Mouse (Mus musculus) midbrain, embryonic 16.5 days (tissue): ENCODE results near the gene Plrg1. TPM values are rescaled to one million over a fixed set of nuclear protein-coding genes. Genes with fewer than 3 reads are reported as not detected.
A peak's percentile ranks its signal among the peaks of the same experiment; 100 is the strongest.

Experiments used
- ATAC-seq: fragments of 200-750 bp; cut with Nextera tagmentation; 2 replicates; pipeline ENCODE4 v1.8.0; 2017; ENCODE audit warnings: moderate TSS enrichment
- H3K27ac ChIP-seq: fragments of 300-500 bp; sonication (generic); 2 replicates; pipeline ENCODE4 v1.5.1; 2014; ENCODE audit warnings: mild to moderate bottlenecking, low read length, mixed read lengths
- H3K27me3 ChIP-seq: fragments of 300-500 bp; sonication (generic); 2 replicates; pipeline ENCODE4 v1.6.1; 2014; ENCODE audit warnings: low read depth, low read length, mixed read lengths; ENCODE audit not compliant: control insufficient read depth, insufficient read depth
- H3K36me3 ChIP-seq: fragments of 300-500 bp; sonication (generic); 2 replicates; pipeline ENCODE4 v1.6.1; 2014; ENCODE audit warnings: mild to moderate bottlenecking, low read length, moderate library complexity, mixed read lengths; ENCODE audit not compliant: control insufficient read depth, insufficient read depth
- H3K4me1 ChIP-seq: fragments of 300-500 bp; sonication (generic); 2 replicates; pipeline ENCODE4 v1.6.1; 2014; ENCODE audit warnings: mild to moderate bottlenecking, low read length, mixed read lengths; ENCODE audit not compliant: control insufficient read depth, insufficient read depth
- H3K4me2 ChIP-seq: fragments of 300-500 bp; sonication (generic); 2 replicates; pipeline ENCODE4 v1.6.1; 2014; ENCODE audit warnings: mild to moderate bottlenecking, low read length, mixed read lengths
- H3K4me3 ChIP-seq: fragments of 300-500 bp; sonication (generic); 2 replicates; pipeline ENCODE4 v1.5.1; 2014; ENCODE audit warnings: low read depth, mild to moderate bottlenecking, low read length, moderate library complexity, mixed read lengths
- H3K9ac ChIP-seq: fragments of 300-500 bp; sonication (generic); 2 replicates; pipeline ENCODE4 v1.6.1; 2014; ENCODE audit warnings: low read depth, low read length, mixed read lengths
- H3K9me3 ChIP-seq: fragments of 300-500 bp; sonication (generic); replicated peaks from 2 replicates; pipeline ENCODE4 v1.6.1; 2014; ENCODE audit warnings: mild to moderate bottlenecking, low read length, mixed read lengths; ENCODE audit not compliant: control insufficient read depth, poor library complexity, severe bottlenecking
- WGBS: fragments of 180-500 bp; shearing (Covaris S2); extraction: QIAGEN DNeasy Blood & Tissue Kit; methylation state at CpG from one replicate; pipeline ENCODE4 v1.1.7; 2014; 5-methylcytosine and 5-hydroxymethylcytosine counted together
- polyA plus RNA-seq: library from polyadenylated mRNA; unstranded; fragments of >200 nt; fragmentation: Nextera tagmentation; extraction: Ambion mirVana; gene quantifications from 2 replicates; pipeline ENCODE4 v1.2.1, GENCODE M21; 2015

The Plrg1 gene
- polyA plus RNA-seq, 1 experiment from 2014 or later = 100 TPM

DNA sequence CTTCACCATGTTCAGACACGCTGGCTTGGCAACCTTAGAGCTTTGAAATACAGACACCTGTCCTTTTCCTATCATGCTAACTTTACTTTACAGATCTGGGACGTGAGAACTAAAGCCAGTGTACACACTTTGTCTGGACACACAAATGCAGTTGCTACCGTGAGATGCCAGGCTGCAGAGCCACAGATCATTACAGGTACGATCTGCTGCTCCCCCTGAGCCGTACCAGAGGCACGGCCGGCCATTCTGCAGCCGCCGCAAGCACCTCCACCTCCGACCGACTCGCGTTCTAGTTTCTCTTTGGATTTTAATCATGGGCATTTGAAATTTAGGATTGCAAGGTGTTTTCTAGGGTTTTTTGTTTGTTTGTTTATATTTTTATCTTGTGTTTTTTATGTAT is 13.5 kb downstream of the Plrg1 start:
- no peak overlapping the region for H3K9ac ChIP-seq
- no peak overlapping the region for H3K27ac ChIP-seq
- H3K27me3 ChIP-seq = no peaks in the 10 kb centered on the region
- H3K9me3 ChIP-seq = no peaks in the 10 kb centered on the region
- H3K4me3 ChIP-seq = no peak overlapping the region
- H3K36me3 ChIP-seq = peaks cover 39% of the 10 kb centered on the region
- no peak overlapping the region for H3K4me2 ChIP-seq
- H3K4me1 ChIP-seq = no peaks in the 10 kb centered on the region
- WGBS = 97% methylated on average over 13 of the region's 13 CpGs
- ATAC-seq = no peak

GRCm38 (mm10) chr3:83070231-83070630 is 14.9 kb downstream of the Plrg1 start:
- Histone ChIP-seq H3K4me1 (no peaks in the 10 kb centered on the region), H3K27ac (no peak overlapping the region), H3K27me3 (no peaks in the 10 kb centered on the region), H3K9me3 (no peaks in the 10 kb centered on the region), H3K9ac (no peak overlapping the region), H3K36me3 (peaks cover 39% of the 10 kb centered on the region), H3K4me3 (no peak overlapping the region), H3K4me2 (no peak overlapping the region)
- WGBS = 89% methylated on average over 4 of the region's 4 CpGs
- no peak for ATAC-seq

GRCm38 (mm10) chr3:83076563-83076962 is 21.2 kb downstream of the Plrg1 start:
- WGBS = 25% methylated on average over 3 of the region's 3 CpGs
- 0 out of 2 replicates have a peak, but pooled peaks cover under 1% of the 10 kb centered on the region for H3K36me3 ChIP-seq
- H3K27me3 ChIP-seq = no peaks in the 10 kb centered on the region
- no peaks in the 10 kb centered on the region for H3K4me1 ChIP-seq
- no peak overlapping the region for H3K4me2 ChIP-seq
- no peak overlapping the region for H3K27ac ChIP-seq
- peak overlapping the region; percentile 25; the same call in 1 of the 2 replicates for H3K9ac ChIP-seq
- no peaks in the 10 kb centered on the region for H3K9me3 ChIP-seq
- ATAC-seq = peak; percentile 43; the same call in 1 of the 2 replicates
- no peak overlapping the region for H3K4me3 ChIP-seq

GRCm38 (mm10) chr3:83080567-83081055 is 25.3 kb downstream of the Plrg1 start:
- Histone ChIP-seq H3K4me2 (peak overlapping the region; percentile 48), H3K9me3 (no peaks in the 10 kb centered on the region), H3K4me1 (no peaks in the 10 kb centered on the region), H3K4me3 (no peak overlapping the region), H3K9ac (no peak overlapping the region), H3K27ac (no peak overlapping the region), H3K27me3 (no peaks in the 10 kb centered on the region), H3K36me3 (no peaks in the 10 kb centered on the region)
- WGBS = 5% methylated on average over 11 of the region's 11 CpGs
- ATAC-seq = peak; percentile 61; the same call in 1 of the 2 replicates

DNA sequence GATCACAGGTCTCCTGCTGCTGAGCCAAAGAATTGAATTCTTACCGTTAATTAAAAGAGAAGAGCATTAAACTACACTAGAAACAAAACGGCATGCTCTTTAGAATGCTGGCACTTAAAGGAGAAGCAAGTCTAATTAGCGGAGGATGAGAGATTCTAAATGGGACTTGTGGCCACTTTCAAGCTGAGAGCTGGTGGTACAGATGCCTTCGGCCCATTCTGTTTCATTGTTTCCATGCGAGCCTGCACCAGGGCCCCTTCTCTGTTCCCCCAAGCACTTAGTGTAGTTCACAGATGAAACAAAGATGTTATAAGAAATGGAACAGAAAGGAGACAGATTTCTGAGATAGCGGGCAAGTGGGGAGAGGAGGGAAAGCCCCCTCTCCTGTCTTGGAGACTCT is 42.3 kb downstream of the Plrg1 start:
- peaks cover 31% of the 10 kb centered on the region for H3K4me1 ChIP-seq
- peak overlapping the region; percentile 42; the same call in 1 of the 2 replicates for H3K27ac ChIP-seq
- H3K36me3 ChIP-seq = no peaks in the 10 kb centered on the region
- ATAC-seq = no peak
- no peak overlapping the region for H3K4me2 ChIP-seq
- 18% methylated on average over 6 of the region's 6 CpGs for WGBS
- H3K27me3 ChIP-seq = no peaks in the 10 kb centered on the region
- no peak overlapping the region for H3K9ac ChIP-seq
- H3K9me3 ChIP-seq = no peaks in the 10 kb centered on the region
- no peak overlapping the region for H3K4me3 ChIP-seq

DNA sequence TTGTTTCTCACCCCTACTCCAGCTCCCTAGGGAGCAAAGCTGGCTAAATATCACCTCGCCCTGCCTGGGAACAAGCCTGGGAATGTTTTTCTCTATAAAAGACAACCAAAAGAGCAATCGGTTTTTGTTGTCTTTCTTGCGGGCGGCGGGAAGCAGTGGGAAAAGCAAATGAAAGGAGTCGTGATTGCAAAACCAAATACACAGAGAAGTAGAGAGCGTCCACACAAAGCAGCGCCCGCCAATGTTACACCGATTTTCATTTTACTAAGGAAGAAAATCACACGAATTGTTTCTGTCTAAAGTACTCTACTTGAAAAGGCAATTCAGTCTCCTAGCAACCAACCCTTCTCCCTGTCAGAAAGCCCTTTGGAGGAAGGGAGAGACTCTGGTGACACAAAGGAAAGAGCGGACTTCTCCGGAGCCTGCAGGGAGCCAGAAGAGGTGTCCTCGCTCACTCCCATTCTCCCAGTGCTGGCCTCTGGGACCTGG is 43.3 kb downstream of the Plrg1 start:
- peak; percentile 90 for ATAC-seq
- H3K27me3 ChIP-seq = no peaks in the 10 kb centered on the region; the same call in 1 of the 2 replicates
- peak overlapping the region; percentile 50 for H3K9ac ChIP-seq
- peak overlapping the region; percentile 83 for H3K27ac ChIP-seq
- H3K4me3 ChIP-seq = peak overlapping the region; percentile 25
- peak overlapping the region; percentile 55 for H3K4me2 ChIP-seq
- under 1% methylated on average over 14 of the region's 14 CpGs for WGBS
- peaks cover 31% of the 10 kb centered on the region for H3K4me1 ChIP-seq
- H3K36me3 ChIP-seq = no peaks in the 10 kb centered on the region
- no peaks in the 10 kb centered on the region for H3K9me3 ChIP-seq

DNA sequence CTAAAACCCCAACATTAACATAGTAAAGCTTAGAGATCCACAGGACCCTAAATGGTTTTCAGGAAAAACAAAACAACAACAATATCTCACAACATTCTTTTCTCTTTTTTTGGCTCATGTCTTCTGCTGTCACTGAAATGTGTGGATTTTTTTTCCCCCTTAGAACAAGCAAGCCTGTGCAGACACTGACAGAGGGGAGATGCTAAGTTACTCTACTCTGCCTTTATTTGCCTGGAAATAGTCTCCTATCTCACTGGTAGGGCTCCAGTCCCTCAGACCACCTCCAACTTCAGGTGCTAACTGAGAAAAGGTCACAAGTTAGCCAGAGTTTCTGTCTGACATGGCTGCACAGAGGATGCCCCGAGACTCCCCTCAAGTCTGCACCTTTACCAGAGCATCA is 43.8 kb downstream of the Plrg1 start:
- Histone ChIP-seq H3K9ac (peak overlapping the region; percentile 50), H3K4me1 (peaks cover 31% of the 10 kb centered on the region), H3K36me3 (no peaks in the 10 kb centered on the region), H3K9me3 (no peaks in the 10 kb centered on the region), H3K27ac (peak overlapping the region; percentile 83), H3K4me2 (peak overlapping the region; percentile 55), H3K4me3 (peak overlapping the region; percentile 25), H3K27me3 (no peaks in the 10 kb centered on the region; the same call in 1 of the 2 replicates)
- WGBS = 81% methylated on average over 1 of the region's 1 CpGs
- ATAC-seq = peak; percentile 47

DNA sequence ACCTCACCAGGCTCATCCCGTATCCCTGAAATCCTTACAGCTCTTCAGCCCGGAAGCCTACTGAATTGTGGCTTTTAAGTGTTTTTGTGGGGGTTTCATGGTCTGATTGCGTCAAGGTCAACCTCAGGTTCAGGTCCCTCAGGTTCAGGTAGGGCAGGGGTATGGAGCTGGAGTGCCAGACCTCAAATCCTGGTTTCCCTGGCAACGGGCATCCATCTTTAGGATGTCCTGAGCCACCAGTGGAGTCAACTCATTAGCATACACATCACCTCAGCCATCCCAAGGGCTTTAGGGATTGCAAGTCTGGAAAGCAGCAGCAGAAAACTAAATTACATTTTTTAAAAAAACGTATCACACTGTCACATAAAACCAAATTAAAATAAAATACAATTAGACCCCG is 44.3 kb downstream of the Plrg1 start:
- Histone ChIP-seq H3K9me3 (no peaks in the 10 kb centered on the region), H3K27me3 (no peaks in the 10 kb centered on the region; the same call in 1 of the 2 replicates), H3K4me1 (peaks cover 31% of the 10 kb centered on the region), H3K27ac (peak overlapping the region; percentile 83; the same call in 1 of the 2 replicates), H3K4me3 (no peak overlapping the region), H3K9ac (no peak overlapping the region), H3K36me3 (no peaks in the 10 kb centered on the region), H3K4me2 (no peak overlapping the region)
- ATAC-seq = peak; percentile 53; the same call in 1 of the 2 replicates
- WGBS = 61% methylated on average over 6 of the region's 6 CpGs

GRCm38 (mm10) chr3:83102286-83102685 is 47.0 kb downstream of the Plrg1 start:
- Histone ChIP-seq H3K4me1 (peaks cover 27% of the 10 kb centered on the region), H3K4me2 (no peak overlapping the region), H3K9me3 (no peaks in the 10 kb centered on the region), H3K36me3 (no peaks in the 10 kb centered on the region), H3K27me3 (no peaks in the 10 kb centered on the region; the same call in 1 of the 2 replicates), H3K27ac (no peak overlapping the region), H3K4me3 (no peak overlapping the region), H3K9ac (no peak overlapping the region)
- no peak for ATAC-seq
- 95% methylated on average over 6 of the region's 6 CpGs for WGBS
